Mouse (Mus musculus) bone marrow macrophage, adult 2 months (primary cell): Measurements from ENCODE around the gene Rasl10a.

Experiments
- CTCF ChIP-seq: IDR thresholded peaks from 2 replicates; pipeline ENCODE4 v1.5.1; 2012; ENCODE audit warnings: low read depth, mild to moderate bottlenecking, low read length, moderate library complexity
- POLR2A ChIP-seq: IDR thresholded peaks from 2 replicates; pipeline ENCODE4 v1.6.1; 2012; ENCODE audit warnings: mild to moderate bottlenecking, low read depth, low read length, borderline replicate concordance

- TF ChIP-seq CTCF (no peak), POLR2A (no peak)
Observed at GRCm38 (mm10) chr11:5067063-5067462, 9.1 kb downstream of the Rasl10a start.
